Mouse (Mus musculus): ENCODE data around the gene Olfr612. TPM values are rescaled to one million over a fixed set of nuclear protein-coding genes. Genes with fewer than 3 reads are reported as not detected.
"Not testable (repeated sequence)": the region's sequence is repeated elsewhere in the genome, so short reads cannot be mapped to it uniquely, and the experiment has no call there.

Gene Olfr612
- not detected in 2 replicates for polyA plus RNA-seq (2015; fragmentation: Nextera tagmentation; extraction: Ambion mirVana)

- H3K9ac ChIP-seq; H3K36me3 ChIP-seq; H3K4me3 ChIP-seq (replicated peaks); H3K4me2 ChIP-seq; H3K27me3 ChIP-seq; H3K4me1 ChIP-seq; ATAC-seq (replicated peaks; ENCODE audit: low FRiP score); H3K9me3 ChIP-seq (replicated peaks); H3K27ac ChIP-seq: not testable (repeated sequence)
- 90% methylated on average over 2 of the region's 2 CpGs for WGBS
These were observed at the start of gene Olfr612 for GRCm38 (mm10) chr7:103542617-103543016. TSS of gene Olfr612 (minus strand) at chr7:103542717.

- no peaks in the 10 kb centered on the region for H3K36me3 ChIP-seq
- no peak within 1 kb of the TSS for H3K27ac ChIP-seq
- H3K4me3 ChIP-seq (replicated peaks): no peak within 1 kb of the TSS
- H3K4me2 ChIP-seq: no peak within 1 kb of the TSS
- H3K9me3 ChIP-seq (replicated peaks): no peaks in the 10 kb centered on the region
- H3K4me1 ChIP-seq: no peaks in the 10 kb centered on the region
- H3K9ac ChIP-seq: no peak within 1 kb of the TSS
- no peak for ATAC-seq (replicated peaks; ENCODE audit: low FRiP score)
- H3K27me3 ChIP-seq: no peaks in the 10 kb centered on the region
- WGBS: 59% methylated on average over 2 of the region's 2 CpGs
These were observed 47.3 kb upstream of the Olfr612 start, which contains the start of gene Olfr618 for GRCm38 (mm10) chr7:103589803-103590202. TSS of gene Olfr618 (plus strand) at chr7:103590103.

- Histone ChIP-seq H3K27me3 (no peaks in the 10 kb centered on the region), H3K27ac (no peak within 1 kb of the TSS), H3K9ac (no peak within 1 kb of the TSS), H3K4me1 (no peaks in the 10 kb centered on the region), H3K9me3 (replicated peaks) (no peaks in the 10 kb centered on the region), H3K4me2 (no peak within 1 kb of the TSS), H3K36me3 (no peaks in the 10 kb centered on the region), H3K4me3 (replicated peaks) (no peak within 1 kb of the TSS)
- no peak for ATAC-seq (replicated peaks; ENCODE audit: low FRiP score)
- 86% methylated on average over 1 of the region's 1 CpGs for WGBS
These were observed 30.2 kb upstream of the Olfr612 start, which contains the start of gene Olfr617 for GRCm38 (mm10) chr7:103572761-103573160. TSS of gene Olfr617 (plus strand) at chr7:103573061.

- H3K27ac ChIP-seq: no peak within 1 kb of the TSS
- no peak within 1 kb of the TSS for H3K4me2 ChIP-seq
- H3K4me1 ChIP-seq: no peaks in the 10 kb centered on the region
- ATAC-seq (replicated peaks; ENCODE audit: low FRiP score): no peak
- no peaks in the 10 kb centered on the region for H3K9me3 ChIP-seq (replicated peaks)
- 79% methylated on average over 3 of the region's 3 CpGs for WGBS
- H3K9ac ChIP-seq: no peak within 1 kb of the TSS
- H3K36me3 ChIP-seq: no peaks in the 10 kb centered on the region
- no peaks in the 10 kb centered on the region for H3K27me3 ChIP-seq
- no peak within 1 kb of the TSS for H3K4me3 ChIP-seq (replicated peaks)
These were observed 26.5 kb upstream of the Olfr612 start, which contains the start of gene Olfr616 for GRCm38 (mm10) chr7:103569043-103569442. TSS of gene Olfr616 (minus strand) at chr7:103569143.

- no peaks in the 10 kb centered on the region for H3K4me1 ChIP-seq
- no peak within 1 kb of the TSS for H3K4me2 ChIP-seq
- H3K27ac ChIP-seq: no peak within 1 kb of the TSS
- H3K36me3 ChIP-seq: no peaks in the 10 kb centered on the region
- H3K9ac ChIP-seq: no peak within 1 kb of the TSS
- H3K9me3 ChIP-seq (replicated peaks): no peaks in the 10 kb centered on the region
- 82% methylated on average over 2 of the region's 2 CpGs for WGBS
- H3K27me3 ChIP-seq: no peaks in the 10 kb centered on the region
- no peak within 1 kb of the TSS for H3K4me3 ChIP-seq (replicated peaks)
- no peak for ATAC-seq (replicated peaks; ENCODE audit: low FRiP score)
These were observed 13.3 kb upstream of the Olfr612 start, which contains the start of gene Olfr615 for GRCm38 (mm10) chr7:103555779-103556178. TSS of gene Olfr615 (plus strand) at chr7:103556079.

GRCm38 (mm10) chr7:103547774-103548173, 5.3 kb upstream of the Olfr612 start, which contains the start of gene Olfr613:
TSS of gene Olfr613 (plus strand) at chr7:103548074.
- Histone ChIP-seq H3K4me2 (no peak within 1 kb of the TSS), H3K9me3 (replicated peaks) (no peaks in the 10 kb centered on the region), H3K9ac (no peak within 1 kb of the TSS), H3K27ac (no peak within 1 kb of the TSS), H3K4me1 (no peaks in the 10 kb centered on the region), H3K36me3 (no peaks in the 10 kb centered on the region), H3K4me3 (replicated peaks) (no peak within 1 kb of the TSS), H3K27me3 (no peaks in the 10 kb centered on the region)
- 81% methylated on average over 2 of the region's 2 CpGs for WGBS
- no peak for ATAC-seq (replicated peaks; ENCODE audit: low FRiP score)

- WGBS: 70% methylated on average over 1 of the region's 1 CpGs
These were observed 21.8 kb downstream of the Olfr612 start, which contains the start of gene Olfr611 for GRCm38 (mm10) chr7:103520746-103521145. TSS of gene Olfr611 (minus strand) at chr7:103520846.

GRCm38 (mm10) chr7:103512022-103512421, 30.5 kb downstream of the Olfr612 start, which contains the start of gene Olfr610:
TSS of gene Olfr610 (minus strand) at chr7:103512122.
- no peak within 1 kb of the TSS for H3K9ac ChIP-seq
- no peak within 1 kb of the TSS for H3K4me2 ChIP-seq
- H3K36me3 ChIP-seq: no peaks in the 10 kb centered on the region
- no peaks in the 10 kb centered on the region for H3K4me1 ChIP-seq
- H3K27me3 ChIP-seq: no peaks in the 10 kb centered on the region
- H3K27ac ChIP-seq: no peak within 1 kb of the TSS
- ATAC-seq (replicated peaks; ENCODE audit: low FRiP score): no peak
- H3K9me3 ChIP-seq (replicated peaks): no peaks in the 10 kb centered on the region
- 90% methylated on average over 2 of the region's 2 CpGs for WGBS
- H3K4me3 ChIP-seq (replicated peaks): no peak within 1 kb of the TSS

More at GRCm38 (mm10) chr7:103520746-103521145, 21.8 kb downstream of the Olfr612 start, which contains the start of gene Olfr611:
- H3K4me1 ChIP-seq; H3K36me3 ChIP-seq; H3K27ac ChIP-seq; H3K9ac ChIP-seq; H3K4me3 ChIP-seq (replicated peaks); H3K27me3 ChIP-seq; ATAC-seq (replicated peaks; ENCODE audit: low FRiP score); H3K4me2 ChIP-seq; H3K9me3 ChIP-seq (replicated peaks): not testable (repeated sequence)

GRCm38 (mm10) chr7:103497962-103498361, 44.6 kb downstream of the Olfr612 start, which contains the start of gene Olfr609:
TSS of gene Olfr609 (minus strand) at chr7:103498062.
- no peaks in the 10 kb centered on the region for H3K9me3 ChIP-seq (replicated peaks)
- no peaks in the 10 kb centered on the region for H3K4me1 ChIP-seq
- H3K4me3 ChIP-seq (replicated peaks): no peak within 1 kb of the TSS
- ATAC-seq (replicated peaks; ENCODE audit: low FRiP score): no peak
- no peak within 1 kb of the TSS for H3K4me2 ChIP-seq
- H3K27ac ChIP-seq: no peak within 1 kb of the TSS
- WGBS: 53% methylated on average over 1 of the region's 1 CpGs
- H3K36me3 ChIP-seq: no peaks in the 10 kb centered on the region
- H3K9ac ChIP-seq: no peak within 1 kb of the TSS
- H3K27me3 ChIP-seq: no peaks in the 10 kb centered on the region

Small RNAs within 50 kb of the gene (microRNA-seq; reads per million reads assigned to microRNA genes)
- not detected for gene Gm26506

Other genes starting within 250 kb of the Olfr612 start
- gene Olfr596, start 237.1 kb downstream of the Olfr612 start, polyA plus RNA-seq (2015; fragmentation: Nextera tagmentation; extraction: Ambion mirVana): not detected in 2 replicates
- gene Olfr597, start 226.4 kb downstream of the Olfr612 start, polyA plus RNA-seq (2015; fragmentation: Nextera tagmentation; extraction: Ambion mirVana): not detected in 2 replicates
- gene Olfr598, start 219.1 kb downstream of the Olfr612 start, polyA plus RNA-seq (2015; fragmentation: Nextera tagmentation; extraction: Ambion mirVana): not detected in 2 replicates
- not detected in 2 replicates for gene Olfr599, start 206.8 kb downstream of the Olfr612 start, polyA plus RNA-seq (2015; fragmentation: Nextera tagmentation; extraction: Ambion mirVana)
- gene Olfr600, start 193.0 kb downstream of the Olfr612 start, polyA plus RNA-seq (2015; fragmentation: Nextera tagmentation; extraction: Ambion mirVana): not detected in 2 replicates
- gene Olfr601, start 180.1 kb downstream of the Olfr612 start, polyA plus RNA-seq (2015; fragmentation: Nextera tagmentation; extraction: Ambion mirVana): not detected in 2 replicates
- gene Olfr603, start 156.5 kb downstream of the Olfr612 start, polyA plus RNA-seq (2015; fragmentation: Nextera tagmentation; extraction: Ambion mirVana): not detected in 2 replicates
- gene Usp17lc, start 127.6 kb downstream of the Olfr612 start, polyA plus RNA-seq (2015; fragmentation: Nextera tagmentation; extraction: Ambion mirVana): not detected in 2 replicates
- gene Olfr605, start 97.3 kb downstream of the Olfr612 start, polyA plus RNA-seq (2015; fragmentation: Nextera tagmentation; extraction: Ambion mirVana): not detected in 2 replicates
- gene Olfr606, start 93.7 kb downstream of the Olfr612 start, polyA plus RNA-seq (2015; fragmentation: Nextera tagmentation; extraction: Ambion mirVana): not detected in 2 replicates
- gene Olfr607, start 78.6 kb downstream of the Olfr612 start, polyA plus RNA-seq (2015; fragmentation: Nextera tagmentation; extraction: Ambion mirVana): not detected in 2 replicates
- not detected in 2 replicates for gene Olfr608, start 72.8 kb downstream of the Olfr612 start, polyA plus RNA-seq (2015; fragmentation: Nextera tagmentation; extraction: Ambion mirVana)
- gene Olfr609, start 44.7 kb downstream of the Olfr612 start, polyA plus RNA-seq (2015; fragmentation: Nextera tagmentation; extraction: Ambion mirVana): not detected in 2 replicates
- not detected in 2 replicates for gene Olfr610, start 30.6 kb downstream of the Olfr612 start, polyA plus RNA-seq (2015; fragmentation: Nextera tagmentation; extraction: Ambion mirVana)
- gene Olfr611, start 21.9 kb downstream of the Olfr612 start, polyA plus RNA-seq (2015; fragmentation: Nextera tagmentation; extraction: Ambion mirVana): not detected in 2 replicates
- gene Olfr613, start 5.4 kb upstream of the Olfr612 start, polyA plus RNA-seq (2015; fragmentation: Nextera tagmentation; extraction: Ambion mirVana): not detected in 2 replicates
- gene Olfr615, start 13.4 kb upstream of the Olfr612 start, polyA plus RNA-seq (2015; fragmentation: Nextera tagmentation; extraction: Ambion mirVana): not detected in 2 replicates
- gene Olfr616, start 26.4 kb upstream of the Olfr612 start, polyA plus RNA-seq (2015; fragmentation: Nextera tagmentation; extraction: Ambion mirVana): not detected in 2 replicates
- not detected in 2 replicates for gene Olfr617, start 30.3 kb upstream of the Olfr612 start, polyA plus RNA-seq (2015; fragmentation: Nextera tagmentation; extraction: Ambion mirVana)
- not detected in 2 replicates for gene Olfr618, start 47.4 kb upstream of the Olfr612 start, polyA plus RNA-seq (2015; fragmentation: Nextera tagmentation; extraction: Ambion mirVana)
- gene Olfr619, start 57.9 kb upstream of the Olfr612 start, polyA plus RNA-seq (2015; fragmentation: Nextera tagmentation; extraction: Ambion mirVana): not detected in 2 replicates
- not detected in 2 replicates for gene Olfr620, start 69.8 kb upstream of the Olfr612 start, polyA plus RNA-seq (2015; fragmentation: Nextera tagmentation; extraction: Ambion mirVana)
- not detected in 2 replicates for gene Olfr622, start 100.0 kb upstream of the Olfr612 start, polyA plus RNA-seq (2015; fragmentation: Nextera tagmentation; extraction: Ambion mirVana)
- not detected in 2 replicates for gene Olfr623, start 121.0 kb upstream of the Olfr612 start, polyA plus RNA-seq (2015; fragmentation: Nextera tagmentation; extraction: Ambion mirVana)
- 0.03 TPM in 1 of 2 replicates, not detected in the other for gene Olfr624, start 128.5 kb upstream of the Olfr612 start, polyA plus RNA-seq (2015; fragmentation: Nextera tagmentation; extraction: Ambion mirVana)
- not detected in 2 replicates for gene Olfr625-ps1, start 140.0 kb upstream of the Olfr612 start, polyA plus RNA-seq (2015; fragmentation: Nextera tagmentation; extraction: Ambion mirVana)
- not detected in 2 replicates for gene Olfr243, start 172.0 kb upstream of the Olfr612 start, polyA plus RNA-seq (2015; fragmentation: Nextera tagmentation; extraction: Ambion mirVana)
- gene Olfr628, start 187.7 kb upstream of the Olfr612 start, polyA plus RNA-seq (2015; fragmentation: Nextera tagmentation; extraction: Ambion mirVana): not detected in 2 replicates
- not detected in 2 replicates for gene Olfr629, start 202.2 kb upstream of the Olfr612 start, polyA plus RNA-seq (2015; fragmentation: Nextera tagmentation; extraction: Ambion mirVana)
- gene Olfr630, start 214.6 kb upstream of the Olfr612 start, polyA plus RNA-seq (2015; fragmentation: Nextera tagmentation; extraction: Ambion mirVana): not detected in 2 replicates
- not detected in 2 replicates for gene Olfr69, start 228.9 kb upstream of the Olfr612 start, polyA plus RNA-seq (2015; fragmentation: Nextera tagmentation; extraction: Ambion mirVana)
- gene Olfr68, start 237.0 kb upstream of the Olfr612 start, polyA plus RNA-seq (2015; fragmentation: Nextera tagmentation; extraction: Ambion mirVana): not detected in 2 replicates
- gene Olfr67, start 249.1 kb upstream of the Olfr612 start, polyA plus RNA-seq (2015; fragmentation: Nextera tagmentation; extraction: Ambion mirVana): not detected in 2 replicates